ENCODE assay signal across 14 mouse cellular contexts in genomic region chr10:43707011-43707410, GRCm38 (mm10).
"Had no signal": no experiment of that assay in that cellular context is flagged by ENCODE, and none has a peak within 500 bp of the region (broad histone marks: within the 10 kb centered on the region; RNA-seq: fewer than 3 reads in every experiment).

No protein-coding gene starts in this region.

- H3K4me1 ChIP-seq: midbrain, embryonic 12.5 days; neural tube, embryonic 13.5 days had no signal

- H3K27me3 ChIP-seq: midbrain, embryonic 12.5 days; neural tube, embryonic 13.5 days had no signal

- DNase-seq: layer of hippocampus, adult 9-11 months; lung, adult 2 months; lung, postnatal 14 days; lung, postnatal 4 days; retina, postnatal 1 day; right cerebral cortex, postnatal 25 days had no signal

- H3K27ac ChIP-seq: layer of hippocampus, adult 2 months; liver, embryonic 13.5 days; midbrain, embryonic 12.5 days; neural tube, embryonic 13.5 days; stomach, postnatal 0 days had no signal

- H3K9me3 ChIP-seq: liver, embryonic 13.5 days; midbrain, embryonic 12.5 days; neural tube, embryonic 13.5 days had no signal

- ATAC-seq: intestine, postnatal 0 days; midbrain, embryonic 16.5 days had no signal

- H3K36me3 ChIP-seq: liver, embryonic 13.5 days; midbrain, embryonic 12.5 days; neural tube, embryonic 13.5 days had no signal

- H3K4me2 ChIP-seq: midbrain, embryonic 12.5 days; neural tube, embryonic 13.5 days had no signal

- H3K9ac ChIP-seq: liver, embryonic 13.5 days; midbrain, embryonic 12.5 days; neural tube, embryonic 13.5 days had no signal

- H3K4me3 ChIP-seq: layer of hippocampus, adult 2 months; midbrain, embryonic 12.5 days; myocyte; neural tube, embryonic 13.5 days had no signal
